Mouse (Mus musculus): Measurements from ENCODE around the gene Maip1. TPM values are rescaled to one million over a fixed set of nuclear protein-coding genes. Genes with fewer than 3 reads are reported as not detected.

Gene Maip1
- polyA plus RNA-seq, 1 experiment: 11.4 TPM

DNA sequence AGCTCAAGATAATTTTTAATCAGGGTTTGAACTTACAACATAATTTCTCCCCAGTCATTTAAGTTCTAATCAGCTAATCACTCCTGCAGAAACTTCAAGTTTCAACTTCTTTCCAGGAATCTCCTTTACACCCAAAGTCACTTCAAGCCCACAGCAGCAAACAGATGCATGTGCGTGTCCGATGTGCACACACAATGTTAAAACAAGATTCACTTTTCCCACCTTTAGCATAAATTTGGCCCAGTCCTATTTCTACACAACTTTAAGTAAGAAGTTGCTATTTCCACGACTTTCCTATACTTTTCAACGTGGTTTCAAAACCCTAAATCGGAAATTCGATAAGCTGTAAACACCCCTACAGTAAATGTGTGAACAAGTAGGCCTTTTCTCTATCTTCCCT is 29.3 kb upstream of the Maip1 start:
- Histone ChIP-seq H3K36me3 (ENCODE audit: control insufficient read depth, insufficient read depth, low read length, poor library complexity, severe bottlenecking) (no peaks in the 10 kb centered on the region), H3K4me3 (ENCODE audit: low read depth, low read length) (peak overlapping the region; percentile 78), H3K9ac (ENCODE audit: low read depth, poor library complexity, severe bottlenecking) (peak overlapping the region; percentile 75), H3K27ac (ENCODE audit: insufficient read depth, low read length) (peak overlapping the region; percentile 72; the same call in 1 of the 2 replicates), H3K27me3 (ENCODE audit: control insufficient read depth, insufficient read depth, low read length, poor library complexity, severe bottlenecking) (no peaks in the 10 kb centered on the region), H3K9me3 (replicated peaks; ENCODE audit: control insufficient read depth, insufficient read depth, low read length, poor library complexity, severe bottlenecking) (peaks cover 2% of the 10 kb centered on the region; the same call in 1 of the 2 replicates), H3K4me1 (ENCODE audit: control insufficient read depth, insufficient read depth, low read length) (no peaks in the 10 kb centered on the region)
- TF ChIP-seq CTCF (IDR thresholded peaks at IDR 0.05; ENCODE audit: low read depth, low read length): no peak
- no peak for TF ChIP-seq POLR2A (IDR thresholded peaks at IDR 0.05; ENCODE audit: insufficient read depth, low read length)
- no peak for TF ChIP-seq EP300 (IDR thresholded peaks at IDR 0.05; ENCODE audit: insufficient read depth, low read depth, low read length)

DNA sequence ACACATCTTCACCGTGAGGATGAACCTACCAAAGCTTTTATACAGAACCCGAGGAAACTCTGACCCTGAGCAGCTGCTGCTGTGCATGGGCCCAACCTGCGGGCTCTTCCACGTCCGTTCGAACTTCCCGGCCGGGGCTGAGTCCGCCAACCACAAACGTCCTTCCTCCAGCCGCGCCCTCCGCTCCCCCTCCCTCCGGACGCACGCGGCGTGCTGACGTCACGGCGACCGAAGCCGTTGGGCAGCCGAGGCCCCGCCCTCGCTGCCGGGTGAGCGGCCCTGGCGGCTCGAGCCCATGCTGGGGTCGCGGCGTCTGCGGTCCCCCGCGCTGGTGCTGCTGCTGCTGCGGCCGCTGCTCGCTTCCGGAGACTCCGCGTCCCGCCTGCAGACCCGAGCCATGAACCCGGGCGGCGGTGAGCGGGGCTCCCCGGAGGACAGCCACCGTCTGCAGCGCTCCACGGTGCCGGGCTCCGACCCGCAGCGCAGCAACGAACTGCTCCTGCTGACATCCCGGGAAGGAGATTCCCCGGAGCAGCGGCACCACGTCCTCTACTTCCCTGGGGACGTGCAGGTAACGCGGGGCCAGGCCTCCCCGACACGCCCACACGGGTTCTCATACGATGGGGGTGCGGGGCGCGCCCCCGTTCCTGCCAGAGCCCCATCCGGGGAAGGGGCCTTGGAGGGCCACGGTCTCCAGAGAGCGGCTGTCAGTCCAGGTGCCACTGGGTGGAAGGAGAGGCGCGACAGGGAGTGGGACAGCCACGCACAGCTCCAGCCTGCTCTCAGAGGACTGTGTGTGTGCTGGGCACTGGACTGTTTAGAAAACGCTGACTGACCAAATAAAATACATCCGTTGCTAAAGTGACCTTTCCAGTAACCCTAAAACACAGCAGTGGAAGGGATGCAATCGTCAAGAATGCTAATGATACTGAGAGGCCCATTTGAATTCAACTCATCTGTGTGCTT is 28.5 kb upstream of the Maip1 start, which contains the start of gene 1700066M21Rik:
TSS of gene 1700066M21Rik (plus strand) at position 245 of the 966 bp plus-strand sequence.
- peak within 1 kb of the TSS; percentile 78 for H3K4me3 ChIP-seq (ENCODE audit: low read depth, low read length)
- H3K9ac ChIP-seq (ENCODE audit: low read depth, poor library complexity, severe bottlenecking): peak within 1 kb of the TSS; percentile 75
- peak within 1 kb of the TSS; percentile 72; the same call in 1 of the 2 replicates for H3K27ac ChIP-seq (ENCODE audit: insufficient read depth, low read length)
- TF ChIP-seq POLR2A (IDR thresholded peaks at IDR 0.05; ENCODE audit: insufficient read depth, low read length) (peak; percentile 76), CTCF (IDR thresholded peaks at IDR 0.05; ENCODE audit: low read depth, low read length) (no peak)
- H3K9me3 ChIP-seq (replicated peaks; ENCODE audit: control insufficient read depth, insufficient read depth, low read length, poor library complexity, severe bottlenecking): peaks cover 2% of the 10 kb centered on the region; the same call in 1 of the 2 replicates
- H3K36me3 ChIP-seq (ENCODE audit: control insufficient read depth, insufficient read depth, low read length, poor library complexity, severe bottlenecking): no peaks in the 10 kb centered on the region
- H3K27me3 ChIP-seq (ENCODE audit: control insufficient read depth, insufficient read depth, low read length, poor library complexity, severe bottlenecking): no peaks in the 10 kb centered on the region
- no peaks in the 10 kb centered on the region for H3K4me1 ChIP-seq (ENCODE audit: control insufficient read depth, insufficient read depth, low read length)

DNA sequence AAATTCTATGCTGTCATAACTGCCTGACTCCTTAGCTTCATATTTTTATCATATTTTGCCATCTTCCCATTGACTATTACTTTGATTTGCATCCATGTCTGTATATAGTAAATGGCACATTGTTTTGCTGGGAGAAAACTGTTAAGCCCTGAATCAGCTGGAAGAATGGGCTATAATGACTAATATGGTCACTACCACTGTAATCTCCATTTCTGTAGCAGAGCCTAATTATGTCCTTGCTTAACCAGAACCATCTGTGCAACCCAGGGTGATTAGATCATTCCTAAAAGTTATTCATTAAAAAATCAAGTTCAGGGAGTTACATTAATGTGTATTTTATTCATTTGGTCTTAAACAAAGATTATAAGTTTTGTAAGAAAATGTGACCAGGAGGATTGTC is 19.6 kb upstream of the Maip1 start:
- TF ChIP-seq POLR2A (IDR thresholded peaks at IDR 0.05; ENCODE audit: insufficient read depth, low read length): no peak
- no peak for TF ChIP-seq EP300 (IDR thresholded peaks at IDR 0.05; ENCODE audit: insufficient read depth, low read depth, low read length)
- TF ChIP-seq CTCF (IDR thresholded peaks at IDR 0.05; ENCODE audit: low read depth, low read length): no peak
- Histone ChIP-seq H3K9ac (ENCODE audit: low read depth, poor library complexity, severe bottlenecking) (no peak overlapping the region), H3K27me3 (ENCODE audit: control insufficient read depth, insufficient read depth, low read length, poor library complexity, severe bottlenecking) (no peaks in the 10 kb centered on the region), H3K27ac (ENCODE audit: insufficient read depth, low read length) (no peak overlapping the region), H3K36me3 (ENCODE audit: control insufficient read depth, insufficient read depth, low read length, poor library complexity, severe bottlenecking) (no peaks in the 10 kb centered on the region; the same call in 1 of the 2 replicates), H3K4me1 (ENCODE audit: control insufficient read depth, insufficient read depth, low read length) (no peaks in the 10 kb centered on the region), H3K9me3 (replicated peaks; ENCODE audit: control insufficient read depth, insufficient read depth, low read length, poor library complexity, severe bottlenecking) (no peaks in the 10 kb centered on the region), H3K4me3 (ENCODE audit: low read depth, low read length) (no peak overlapping the region)

DNA sequence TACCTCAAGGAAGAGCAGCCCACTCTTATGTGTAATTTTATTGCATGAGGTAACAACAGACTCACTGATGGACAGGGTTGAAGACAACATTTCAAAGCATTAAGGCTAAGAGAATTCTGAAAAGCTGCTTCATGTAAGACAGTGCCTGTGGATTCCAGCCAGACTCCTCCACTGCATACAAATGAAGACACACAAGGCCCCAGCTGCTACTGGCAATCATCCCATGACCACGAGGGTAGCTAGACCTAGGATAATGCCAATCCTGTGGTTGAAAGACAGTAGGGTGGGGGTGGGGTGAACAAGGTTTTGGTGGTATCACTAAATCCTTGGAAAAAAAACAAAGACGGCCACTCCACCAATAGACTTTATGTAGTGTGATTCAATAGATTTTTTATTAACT is 18.3 kb upstream of the Maip1 start:
- Histone ChIP-seq H3K4me3 (ENCODE audit: low read depth, low read length) (no peak overlapping the region), H3K36me3 (ENCODE audit: control insufficient read depth, insufficient read depth, low read length, poor library complexity, severe bottlenecking) (no peaks in the 10 kb centered on the region; the same call in none of the 2 replicates), H3K9me3 (replicated peaks; ENCODE audit: control insufficient read depth, insufficient read depth, low read length, poor library complexity, severe bottlenecking) (no peaks in the 10 kb centered on the region), H3K27ac (ENCODE audit: insufficient read depth, low read length) (no peak overlapping the region), H3K9ac (ENCODE audit: low read depth, poor library complexity, severe bottlenecking) (no peak overlapping the region), H3K27me3 (ENCODE audit: control insufficient read depth, insufficient read depth, low read length, poor library complexity, severe bottlenecking) (no peaks in the 10 kb centered on the region), H3K4me1 (ENCODE audit: control insufficient read depth, insufficient read depth, low read length) (no peaks in the 10 kb centered on the region)
- TF ChIP-seq EP300 (IDR thresholded peaks at IDR 0.05; ENCODE audit: insufficient read depth, low read depth, low read length): no peak
- TF ChIP-seq CTCF (IDR thresholded peaks at IDR 0.05; ENCODE audit: low read depth, low read length): no peak
- TF ChIP-seq POLR2A (IDR thresholded peaks at IDR 0.05; ENCODE audit: insufficient read depth, low read length): no peak

DNA sequence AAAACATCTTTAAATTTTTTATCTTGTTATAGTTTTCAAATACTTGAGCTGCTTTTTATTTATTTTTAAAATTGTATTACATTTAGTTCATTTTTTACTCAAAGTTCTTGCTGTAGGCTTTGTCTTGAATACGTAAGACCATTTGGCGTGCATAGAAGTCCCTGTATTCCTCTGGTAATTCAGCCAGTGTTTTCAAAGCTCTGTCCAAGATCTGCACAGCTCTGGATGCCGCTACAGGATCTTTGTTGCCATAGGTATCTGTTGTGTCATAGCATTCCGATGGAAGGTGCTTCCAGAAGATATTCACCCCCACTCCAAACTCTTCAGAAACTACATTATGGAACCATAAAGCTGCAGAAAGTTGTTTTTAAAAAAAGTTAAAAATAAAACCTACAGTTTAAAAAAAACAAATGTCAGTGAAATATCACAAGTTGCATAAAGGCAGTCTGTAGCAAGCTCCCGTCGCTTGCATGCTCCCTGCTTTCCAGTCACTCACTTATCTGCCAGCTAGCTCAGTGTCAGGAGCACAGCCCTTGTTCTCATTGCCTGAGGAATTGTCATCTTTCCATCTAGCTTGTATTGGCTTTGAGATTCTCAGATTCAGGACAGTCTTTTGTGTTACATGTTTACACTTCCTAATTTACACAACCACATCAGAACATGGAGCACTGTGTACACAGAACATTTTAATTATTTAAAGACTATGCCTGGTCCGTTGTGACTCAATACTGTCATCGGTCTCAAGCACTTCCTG is 17.5 kb upstream of the Maip1 start:
- no peaks in the 10 kb centered on the region; the same call in none of the 2 replicates for H3K36me3 ChIP-seq (ENCODE audit: control insufficient read depth, insufficient read depth, low read length, poor library complexity, severe bottlenecking)
- H3K27ac ChIP-seq (ENCODE audit: insufficient read depth, low read length): no peak overlapping the region
- H3K9me3 ChIP-seq (replicated peaks; ENCODE audit: control insufficient read depth, insufficient read depth, low read length, poor library complexity, severe bottlenecking): no peaks in the 10 kb centered on the region
- TF ChIP-seq EP300 (IDR thresholded peaks at IDR 0.05; ENCODE audit: insufficient read depth, low read depth, low read length) (no peak), CTCF (IDR thresholded peaks at IDR 0.05; ENCODE audit: low read depth, low read length) (no peak), POLR2A (IDR thresholded peaks at IDR 0.05; ENCODE audit: insufficient read depth, low read length) (no peak)
- H3K4me1 ChIP-seq (ENCODE audit: control insufficient read depth, insufficient read depth, low read length): no peaks in the 10 kb centered on the region
- H3K27me3 ChIP-seq (ENCODE audit: control insufficient read depth, insufficient read depth, low read length, poor library complexity, severe bottlenecking): no peaks in the 10 kb centered on the region
- no peak overlapping the region for H3K4me3 ChIP-seq (ENCODE audit: low read depth, low read length)
- no peak overlapping the region for H3K9ac ChIP-seq (ENCODE audit: low read depth, poor library complexity, severe bottlenecking)

Measured in ES-Bruce4 (cell line).